Mouse (Mus musculus) CH12.LX (cell line): ENCODE results near the gene Fam172a. TPM values are rescaled to one million over a fixed set of nuclear protein-coding genes. Genes with fewer than 3 reads are reported as not detected.

Source experiments
- DNase-seq: peaks from one replicate; pipeline ENCODE4 v3.0.0-alpha.2; 2013; ENCODE audit errors: extremely low read depth
- H3K27ac ChIP-seq: 2 replicates; pipeline ENCODE4 v1.5.1; 2012; ENCODE audit warnings: low read depth, mild to moderate bottlenecking, control low read depth, moderate library complexity; ENCODE audit not compliant: insufficient read depth
- H3K27me3 ChIP-seq: replicated peaks from 2 replicates; pipeline ENCODE3; 2012; ENCODE audit warnings: inconsistent platforms
- H3K36me3 ChIP-seq, 2 experiments: replicated peaks in 1 of 2; 2 replicates each; pipeline versions ENCODE3 to v1.6.1; 2012; ENCODE audit warnings: inconsistent platforms in 1 of 2, low read length in 1 of 2, mild to moderate bottlenecking in 1 of 2, mixed read lengths in 1 of 2, moderate library complexity in 1 of 2; ENCODE audit not compliant: control insufficient read depth in 1 of 2, insufficient read depth in 1 of 2
- H3K4me1 ChIP-seq, 2 experiments: 2 replicates each; pipeline ENCODE4 v1.6.1; 2012; ENCODE audit warnings: inconsistent platforms in 1 of 2, moderate library complexity in 1 of 2; ENCODE audit not compliant: insufficient read depth in 2 of 2, control insufficient read depth in 1 of 2
- H3K4me2 ChIP-seq: 2 replicates; pipeline ENCODE4 v1.6.1; 2012; ENCODE audit warnings: low read depth, mild to moderate bottlenecking, control low read depth; ENCODE audit not compliant: poor library complexity, insufficient read depth, severe bottlenecking
- H3K4me3 ChIP-seq, 3 experiments: fragments of 150-350 bp in 1 of 3; sonication (generic) in 1 of 3; replicated peaks in 1 of 3; 2 replicates each; pipeline versions ENCODE3 to v1.5.1; 2011 to 2012; ENCODE audit warnings: low read depth in 2 of 3, low read length in 2 of 3, mild to moderate bottlenecking in 2 of 3, moderate library complexity in 2 of 3, control low read depth in 1 of 3, improper control_type of control experiment in 1 of 3, inconsistent platforms in 1 of 3, mixed read lengths in 1 of 3; ENCODE audit not compliant: poor library complexity in 1 of 3
- H3K79me2 ChIP-seq: replicated peaks from 2 replicates; pipeline ENCODE4 v1.6.1; 2012; ENCODE audit warnings: mild to moderate bottlenecking, moderate library complexity; ENCODE audit not compliant: control insufficient read depth, poor library complexity, insufficient read depth, severe bottlenecking; ENCODE audit errors: extremely low read depth
- H3K9ac ChIP-seq: 2 replicates; pipeline ENCODE4 v1.6.1; 2012; ENCODE audit warnings: low read depth, mild to moderate bottlenecking, control low read depth, moderate library complexity; ENCODE audit not compliant: insufficient read depth
- H3K9me3 ChIP-seq: replicated peaks from 2 replicates; pipeline ENCODE3; 2012; ENCODE audit warnings: low read length, inconsistent platforms, mixed read lengths
- BHLHE40 ChIP-seq: IDR thresholded peaks from 2 replicates; pipeline ENCODE4 v1.6.1; 2011; ENCODE audit warnings: mild to moderate bottlenecking, low read depth, low read length, improper control_type of control experiment
- CHD1 ChIP-seq: IDR thresholded peaks from 2 replicates; pipeline ENCODE4 v1.6.1; 2012; ENCODE audit warnings: low read depth, low read length, improper control_type of control experiment, inconsistent platforms
- CHD2 ChIP-seq: IDR thresholded peaks from 2 replicates; pipeline ENCODE4 v1.6.1; 2011; ENCODE audit warnings: low read length, improper control_type of control experiment
- CTCF ChIP-seq, 2 experiments: IDR thresholded peaks in 1 of 2; conservative IDR thresholded peaks in 1 of 2; 2 replicates each; pipeline ENCODE4 v1.5.1; 2011 to 2012; ENCODE audit warnings: low read depth in 2 of 2, low read length in 2 of 2, improper control_type of control experiment in 1 of 2, inconsistent platforms in 1 of 2, mild to moderate bottlenecking in 1 of 2, moderate library complexity in 1 of 2
- ELF1 ChIP-seq: IDR thresholded peaks from 2 replicates; pipeline ENCODE4 v1.6.1; 2014; ENCODE audit warnings: low read depth, mild to moderate bottlenecking, inconsistent platforms, low read length, improper control_type of control experiment
- ETS1 ChIP-seq: conservative IDR thresholded peaks from 2 replicates; pipeline ENCODE4 v1.6.1; 2012; ENCODE audit warnings: low read depth, mild to moderate bottlenecking, inconsistent platforms, low read length, improper control_type of control experiment, moderate library complexity
- GABPA ChIP-seq: IDR thresholded peaks from 2 replicates; pipeline ENCODE4 v1.6.1; 2012; ENCODE audit warnings: low read depth, low read length, improper control_type of control experiment, inconsistent platforms; ENCODE audit not compliant: insufficient replicate concordance
- HCFC1 ChIP-seq: IDR thresholded peaks from 2 replicates; pipeline ENCODE4 v1.6.1; 2012; ENCODE audit warnings: low read depth, mild to moderate bottlenecking, inconsistent platforms, low read length, improper control_type of control experiment
- JUN ChIP-seq: IDR thresholded peaks from 2 replicates; pipeline ENCODE4 v1.6.1; 2011; ENCODE audit warnings: low read depth, mild to moderate bottlenecking, low read length, improper control_type of control experiment, moderate library complexity; ENCODE audit not compliant: insufficient read depth
- JUND ChIP-seq: conservative IDR thresholded peaks from 2 replicates; pipeline ENCODE4 v1.6.1; 2011; ENCODE audit warnings: low read depth, low read length, improper control_type of control experiment
- KAT2A ChIP-seq: IDR thresholded peaks from 2 replicates; pipeline ENCODE4 v1.6.1; 2012; ENCODE audit warnings: low read length, improper control_type of control experiment, inconsistent platforms; ENCODE audit not compliant: insufficient replicate concordance
- MAZ ChIP-seq: IDR thresholded peaks from 2 replicates; pipeline ENCODE4 v1.6.1; 2012; ENCODE audit warnings: low read depth, mild to moderate bottlenecking, inconsistent platforms, low read length, improper control_type of control experiment, moderate library complexity
- NRF1 ChIP-seq: IDR thresholded peaks from 2 replicates; pipeline ENCODE4 v1.6.1; 2014; ENCODE audit warnings: low read depth, mild to moderate bottlenecking, inconsistent platforms, low read length, improper control_type of control experiment, moderate library complexity
- POLR2A ChIP-seq: IDR thresholded peaks from 2 replicates; pipeline ENCODE4 v1.6.1; 2011; ENCODE audit warnings: low read depth, mild to moderate bottlenecking, improper control_type of control experiment, low read length
- POLR2AphosphoS2 ChIP-seq: IDR thresholded peaks from 2 replicates; pipeline ENCODE4 v1.6.1; 2011; ENCODE audit warnings: low read depth, low read length, improper control_type of control experiment
- RAD21 ChIP-seq: IDR thresholded peaks from 2 replicates; pipeline ENCODE4 v1.6.1; 2011; ENCODE audit warnings: low read depth, mild to moderate bottlenecking, low read length, improper control_type of control experiment, moderate library complexity
- RCOR1 ChIP-seq: conservative IDR thresholded peaks from 2 replicates; pipeline ENCODE4 v1.6.1; 2012; ENCODE audit warnings: low read depth, mild to moderate bottlenecking, inconsistent platforms, low read length, improper control_type of control experiment
- SIN3A ChIP-seq: IDR thresholded peaks from 2 replicates; pipeline ENCODE4 v1.6.1; 2012; ENCODE audit warnings: low read length, improper control_type of control experiment, inconsistent platforms
- TBP ChIP-seq: conservative IDR thresholded peaks from 2 replicates; pipeline ENCODE4 v1.6.1; 2011; ENCODE audit warnings: low read depth, low read length, improper control_type of control experiment
- USF2 ChIP-seq: conservative IDR thresholded peaks from 2 replicates; pipeline ENCODE4 v1.6.1; 2011; ENCODE audit warnings: low read depth, low read length, improper control_type of control experiment
- ZC3H11A ChIP-seq: IDR thresholded peaks from 2 replicates; pipeline ENCODE4 v1.6.1; 2012; ENCODE audit warnings: low read depth, mild to moderate bottlenecking, inconsistent platforms, low read length, improper control_type of control experiment
- ZKSCAN1 ChIP-seq: IDR thresholded peaks from 2 replicates; pipeline ENCODE4 v1.6.1; 2012; ENCODE audit warnings: low read depth, inconsistent platforms, low read length, improper control_type of control experiment, borderline replicate concordance
- ZNF384 ChIP-seq: IDR thresholded peaks from 2 replicates; pipeline ENCODE4 v1.6.1; 2012; ENCODE audit warnings: low read depth, low read length, improper control_type of control experiment, inconsistent platforms
- dilution Hi-C: fragments of 300-500 bp; cut with MboI; formaldehyde crosslinking; loops from 2 replicates; pipeline ENCODE4 v1.14.3; 2020; ENCODE audit warnings: low sequenced_read_pairs; ENCODE audit not compliant: extremely low pct_unique_long_range_greater_than_20kb, extremely low pct_ligation_motif_present
- in situ Hi-C: fragments of 300-500 bp; cut with MboI; formaldehyde crosslinking; loops from 3 replicates; pipeline ENCODE4 v1.14.3; 2019; ENCODE audit warnings: low sequenced_read_pairs, low pct_ligation_motif_present, low pct_unique_long_range_greater_than_20kb, mixed read lengths
- polyA plus RNA-seq: library from polyadenylated mRNA; unstranded; fragments of >175 nt; gene quantifications from 2 replicates; pipeline ENCODE4 v1.2.1, GENCODE M21; 2012; ENCODE audit warnings: low read depth; ENCODE audit not compliant: insufficient read length
- total RNA-seq, 2 experiments: library from RNA; depleted of rRNA; stranded (reverse); fragments of 300-350 nt in 1 of 2; fragments of >200 nt in 1 of 2; gene quantifications; 2 replicates each; pipeline ENCODE4 v1.2.3; 2012 to 2014

Fam172a gene
- total and polyA plus RNA-seq, 3 experiments: 12.2 to 24.7 (median 16.9) TPM

GRCm38 (mm10) chr13:77897619-77898018, 195.8 kb downstream of the Fam172a start:
- Histone ChIP-seq H3K36me3 (no peaks in the 10 kb centered on the region), H3K27ac (no peak overlapping the region), H3K4me3 (no peak overlapping the region), H3K79me2 (no peaks in the 10 kb centered on the region), H3K4me2 (no peak overlapping the region), H3K9ac (no peak overlapping the region), H3K4me1 (peaks cover 0 to 8% of the 10 kb centered on the region in 2 experiments; a peak in 2 of 4 replicates), H3K27me3 (no peaks in the 10 kb centered on the region), H3K9me3 (no peaks in the 10 kb centered on the region)
- no peak for DNase-seq
- TF ChIP-seq ETS1 (no peak), ZKSCAN1 (no peak), ZC3H11A (no peak), POLR2A (no peak), CHD1 (no peak), SIN3A (no peak), BHLHE40 (no peak), NRF1 (no peak), RAD21 (no peak), CHD2 (no peak), KAT2A (no peak), JUND (no peak), GABPA (no peak), JUN (no peak), USF2 (no peak), CTCF (conservative IDR thresholded peaks at IDR 0.05 in 1 of 2, IDR thresholded peaks at IDR 0.05 in 1 of 2; ENCODE audit: low read depth in 2 of 2, low read length in 2 of 2) (no peak), HCFC1 (no peak), TBP (no peak)
- in situ Hi-C loops: no loop called here
- dilution Hi-C loops: no loop called here

- TF ChIP-seq GABPA (no peak), JUND (no peak), ZNF384 (no peak), RCOR1 (no peak), MAZ (no peak), SIN3A (no peak), ELF1 (no peak), POLR2AphosphoS2 (no peak)
Measured at GRCm38 (mm10) chr13:77898066-77898796, 196.4 kb downstream of the Fam172a start.

More at GRCm38 (mm10) chr13:77898066-77898796, 196.4 kb downstream of the Fam172a start:
- Histone ChIP-seq H3K36me3 (peaks cover 0 to 2% of the 10 kb centered on the region in 2 experiments), H3K9me3 (no peaks in the 10 kb centered on the region), H3K27ac (no peak overlapping the region), H3K79me2 (no peaks in the 10 kb centered on the region), H3K4me1 (peaks cover 0 to 8% of the 10 kb centered on the region in 2 experiments; a peak in 2 of 4 replicates), H3K27me3 (no peaks in the 10 kb centered on the region), H3K4me2 (no peak overlapping the region), H3K4me3 (no peak overlapping the region), H3K9ac (no peak overlapping the region)
- dilution Hi-C loops: no loop called here
- in situ Hi-C loops: no loop called here
- DNase-seq: no peak
